Mouse (Mus musculus): Measurements from ENCODE around the gene Olfr871. TPM values are rescaled to one million over a fixed set of nuclear protein-coding genes. Genes with fewer than 3 reads are reported as not detected.

Olfr871 gene
- not detected for total RNA-seq (2023)

GRCm38 (mm10) chr9:20211907-20212306 lies at the start of gene Olfr871:
Gene Olfr871, plus strand, starts transcription at chr9:20212207.

GRCm38 (mm10) chr9:20173957-20174356 lies 38.0 kb upstream of the Olfr871 start, which contains the start of gene Olfr870:
Gene Olfr870, minus strand, starts transcription at chr9:20174057.

GRCm38 (mm10) chr9:20236819-20237218 lies 24.8 kb downstream of the Olfr871 start, which contains the start of gene Olfr872:
Gene Olfr872, plus strand, starts transcription at chr9:20237119.

Other genes starting within 250 kb of the Olfr871 start
- gene Olfr866, start 184.2 kb upstream of the Olfr871 start, total RNA-seq (2023), result not detected
- gene Olfr867, start 154.6 kb upstream of the Olfr871 start, total RNA-seq (2023), result not detected
- not detected for gene Olfr868, start 113.6 kb upstream of the Olfr871 start, total RNA-seq (2023)
- not detected for gene Olfr869, start 83.2 kb upstream of the Olfr871 start, total RNA-seq (2023)
- not detected for gene Olfr870, start 38.1 kb upstream of the Olfr871 start, total RNA-seq (2023)
- gene Olfr872, start 24.9 kb downstream of the Olfr871 start, total RNA-seq (2023), result not detected
- not detected for gene Olfr39, start 70.1 kb downstream of the Olfr871 start, total RNA-seq (2023)
- not detected for gene Olfr873, start 86.3 kb downstream of the Olfr871 start, total RNA-seq (2023)
- not detected for gene Olfr18, start 123.9 kb downstream of the Olfr871 start, total RNA-seq (2023)
- gene Zfp560, start 173.0 kb downstream of the Olfr871 start, total RNA-seq (2023), result 11.6 TPM
- gene Zfp26, start 248.0 kb downstream of the Olfr871 start, total RNA-seq (2023), result 42.2 TPM